Mouse (Mus musculus): ENCODE results near the gene Mmp15.

- TF ChIP-seq POLR2A (IDR thresholded peaks at IDR 0.05; ENCODE audit: insufficient read depth, low read depth, low read length) (no peak), CTCF (IDR thresholded peaks at IDR 0.05) (no peak)
Measured at GRCm38 (mm10) chr8:95384501-95384900, 32.4 kb downstream of the Mmp15 start.
